Mouse (Mus musculus) myocyte (in vitro differentiated cells): ENCODE results near the gene Rpl15. TPM values are rescaled to one million over a fixed set of nuclear protein-coding genes. Genes with fewer than 3 reads are reported as not detected.

Experiments used
- H3K27me3 ChIP-seq: one replicate; pipeline ENCODE4 v1.6.1; 2011; ENCODE audit not compliant: control insufficient read depth, insufficient read depth, insufficient read length
- H3K36me3 ChIP-seq: one replicate; pipeline ENCODE4 v1.6.1; 2011; ENCODE audit not compliant: control insufficient read depth, insufficient read depth
- H3K4me2 ChIP-seq: one replicate; pipeline ENCODE4 v1.6.1; 2011; ENCODE audit warnings: low read depth, control low read depth
- H3K4me3 ChIP-seq: one replicate; pipeline ENCODE4 v1.5.1; 2011; ENCODE audit warnings: mild to moderate bottlenecking, control low read depth, moderate library complexity
- H3K79me2 ChIP-seq: one replicate; pipeline ENCODE4 v1.6.1; 2011; ENCODE audit not compliant: control insufficient read depth, insufficient read depth
- H3ac ChIP-seq: one replicate; pipeline ENCODE4 v1.6.1; 2011; ENCODE audit not compliant: control insufficient read depth, insufficient read length
- CEBPB ChIP-seq: IDR thresholded peaks from 2 replicates; pipeline ENCODE4 v1.6.1; 2011; ENCODE audit warnings: mild to moderate bottlenecking, moderate library complexity; ENCODE audit not compliant: poor library complexity, insufficient read depth, severe bottlenecking
- E2F4 ChIP-seq: IDR thresholded peaks from one replicate; pipeline ENCODE4 v1.6.1; 2011; ENCODE audit warnings: mild to moderate bottlenecking, control low read depth, moderate library complexity; ENCODE audit not compliant: insufficient read depth
- MAX ChIP-seq: IDR thresholded peaks from one replicate; pipeline ENCODE4 v1.6.1; 2011; ENCODE audit warnings: low read depth, mild to moderate bottlenecking, control low read depth
- MYOD1 ChIP-seq, 3 experiments: IDR thresholded peaks; one replicate each; pipeline ENCODE4 v1.6.1; 2011; ENCODE audit warnings: control low read depth in 2 of 3, low read depth in 2 of 3, mild to moderate bottlenecking in 2 of 3, moderate library complexity in 1 of 3; ENCODE audit not compliant: insufficient read length in 2 of 3, control insufficient read depth in 1 of 3
- MYOG ChIP-seq, 3 experiments: IDR thresholded peaks; one replicate each; pipeline ENCODE4 v1.6.1; 2011; ENCODE audit warnings: control low read depth in 2 of 3, low read depth in 2 of 3, mild to moderate bottlenecking in 2 of 3; ENCODE audit not compliant: insufficient read length in 2 of 3, control insufficient read depth in 1 of 3, insufficient read depth in 1 of 3
- POLR2A ChIP-seq: IDR thresholded peaks from one replicate; pipeline ENCODE4 v1.6.1; 2011; ENCODE audit warnings: low read depth, mild to moderate bottlenecking, control low read depth, moderate library complexity; ENCODE audit not compliant: insufficient read length
- POLR2AphosphoS2 ChIP-seq: IDR thresholded peaks from one replicate; pipeline ENCODE4 v1.6.1; 2011; ENCODE audit warnings: low read depth, control low read depth; ENCODE audit not compliant: insufficient read length
- REST ChIP-seq: IDR thresholded peaks from one replicate; pipeline ENCODE4 v1.6.1; 2011; ENCODE audit warnings: mild to moderate bottlenecking, control low read depth, moderate library complexity; ENCODE audit not compliant: insufficient read depth, insufficient read length
- SRF ChIP-seq: IDR thresholded peaks from one replicate; pipeline ENCODE4 v1.6.1; 2011; ENCODE audit warnings: low read depth; ENCODE audit not compliant: control insufficient read depth, insufficient read length
- TCF12 ChIP-seq: IDR thresholded peaks from one replicate; pipeline ENCODE4 v1.6.1; 2011; ENCODE audit warnings: mild to moderate bottlenecking, control low read depth; ENCODE audit not compliant: poor library complexity, insufficient read depth, severe bottlenecking
- TCF3 ChIP-seq: IDR thresholded peaks from one replicate; pipeline ENCODE4 v1.6.1; 2011; ENCODE audit warnings: low read depth, control low read depth; ENCODE audit not compliant: insufficient read length
- USF1 ChIP-seq: IDR thresholded peaks from one replicate; pipeline ENCODE4 v1.6.1; 2011; ENCODE audit warnings: low read depth, mild to moderate bottlenecking, control low read depth, moderate library complexity
- polyA plus RNA-seq: library from polyadenylated mRNA; unstranded; fragments of >200 nt; fragmentation: generic; extraction: Trizol; gene quantifications from one replicate; pipeline ENCODE4 v1.2.1, GENCODE M21; 2012; ENCODE audit warnings: missing spikeins

Rpl15 gene
- polyA plus RNA-seq, 1 experiment: 1,739 TPM

DNA sequence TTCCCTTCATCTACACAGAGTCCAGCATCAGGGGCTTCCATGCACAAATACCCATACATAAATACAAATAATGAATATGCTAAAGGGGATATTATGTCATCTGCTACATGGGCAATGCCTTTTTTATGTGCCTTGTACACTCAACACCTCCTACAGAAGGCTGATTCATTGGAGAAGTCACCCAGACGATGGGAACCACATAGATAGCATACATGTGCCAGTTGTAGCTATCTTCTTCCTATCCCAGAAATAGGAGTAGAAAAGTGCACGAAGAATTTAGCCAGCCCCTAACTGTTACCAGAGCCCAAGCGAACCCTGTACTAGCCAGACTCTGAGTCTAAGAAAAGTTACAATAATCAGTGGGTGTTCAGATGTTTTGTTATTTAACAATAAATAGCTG is 20.9 kb upstream of the Rpl15 start:
- no peaks in the 10 kb centered on the region for H3K36me3 ChIP-seq
- no peaks in the 10 kb centered on the region for H3K27me3 ChIP-seq
- TF ChIP-seq CEBPB (no peak), USF1 (no peak)
- no peak overlapping the region for H3ac ChIP-seq
- no peak overlapping the region for H3K4me3 ChIP-seq
- no peak overlapping the region for H3K4me2 ChIP-seq
- H3K79me2 ChIP-seq: peaks cover 4% of the 10 kb centered on the region

DNA sequence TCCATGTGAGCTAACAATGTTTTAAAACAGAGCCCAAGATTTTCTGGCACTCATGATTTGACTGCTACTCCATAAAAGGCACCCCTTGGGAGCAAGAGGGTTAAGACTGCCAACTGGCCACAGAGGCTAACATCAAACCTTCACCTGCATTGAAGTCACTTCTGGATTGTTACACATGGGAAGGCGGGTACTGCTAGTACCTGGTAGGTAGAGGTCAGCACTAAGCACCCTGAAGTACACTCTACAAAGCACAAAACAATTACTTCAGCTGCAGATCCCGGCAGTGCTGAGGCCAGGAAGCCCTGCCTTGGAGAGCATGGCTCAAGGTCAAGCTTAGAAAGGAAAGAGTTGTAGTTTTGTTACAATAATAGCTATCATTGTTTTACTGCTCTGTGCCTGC is 16.2 kb upstream of the Rpl15 start:
- H3K4me2 ChIP-seq: no peak overlapping the region
- no peak overlapping the region for H3ac ChIP-seq
- TF ChIP-seq MYOD1 (IDR thresholded peaks at IDR 0.05; ENCODE audit: control insufficient read depth in 1 of 3, insufficient read length in 2 of 3, low read depth in 2 of 3) (no peak), TCF3 (no peak), POLR2AphosphoS2 (no peak), POLR2A (no peak), USF1 (no peak), MAX (no peak), E2F4 (no peak), TCF12 (no peak), REST (no peak)
- no peaks in the 10 kb centered on the region for H3K27me3 ChIP-seq
- peaks cover 2% of the 10 kb centered on the region for H3K36me3 ChIP-seq
- no peak overlapping the region for H3K4me3 ChIP-seq
- H3K79me2 ChIP-seq: peaks cover 4% of the 10 kb centered on the region

DNA sequence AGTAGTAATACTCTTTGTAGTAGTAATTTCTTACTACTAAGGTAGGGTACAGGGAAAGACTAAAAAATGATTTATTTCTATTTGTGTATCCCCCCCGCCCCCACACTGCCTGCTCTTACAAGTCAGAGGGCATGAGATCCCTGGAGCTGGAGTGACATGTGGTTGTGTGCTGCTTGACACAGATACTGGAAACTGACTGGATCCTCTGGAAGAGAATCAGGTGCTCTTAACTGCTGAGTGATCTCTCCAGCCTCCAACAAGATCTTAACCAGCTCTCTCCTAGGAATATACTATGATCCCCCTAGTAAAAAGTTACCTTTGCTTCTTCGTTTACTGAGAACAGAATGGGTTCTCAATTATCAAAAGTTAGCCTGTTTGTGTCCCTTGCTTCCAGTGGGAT is 15.2 kb upstream of the Rpl15 start:
- TF ChIP-seq MYOD1 (IDR thresholded peaks at IDR 0.05; ENCODE audit: control insufficient read depth in 1 of 3, insufficient read length in 2 of 3, low read depth in 2 of 3) (no peak), USF1 (no peak)
- H3K4me3 ChIP-seq: no peak overlapping the region
- H3K4me2 ChIP-seq: no peak overlapping the region
- H3K36me3 ChIP-seq: peaks cover 5% of the 10 kb centered on the region
- no peak overlapping the region for H3ac ChIP-seq
- peaks cover 4% of the 10 kb centered on the region for H3K79me2 ChIP-seq
- H3K27me3 ChIP-seq: no peaks in the 10 kb centered on the region

DNA sequence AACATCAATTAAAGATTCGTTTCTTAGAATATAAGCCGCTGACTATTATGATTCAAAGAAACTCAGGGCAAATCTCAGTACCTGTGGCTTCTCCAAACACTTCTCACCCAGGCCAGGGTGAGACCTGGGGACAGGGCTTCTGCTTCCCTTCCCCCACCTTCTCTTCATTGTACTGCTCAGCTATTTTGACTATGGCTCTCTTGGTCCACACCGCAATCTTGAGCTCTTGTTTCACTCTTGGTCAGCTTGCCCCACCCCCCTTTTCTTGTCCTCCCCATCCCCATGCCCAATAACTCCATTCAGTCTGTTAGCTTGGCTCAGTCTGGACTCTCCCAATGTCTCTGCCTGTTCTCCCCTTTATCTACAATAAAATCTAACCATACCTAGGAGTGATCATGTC is 14.3 kb upstream of the Rpl15 start:
- Histone ChIP-seq H3K4me2 (no peak overlapping the region), H3K36me3 (peaks cover 5% of the 10 kb centered on the region), H3K4me3 (no peak overlapping the region), H3ac (no peak overlapping the region), H3K27me3 (no peaks in the 10 kb centered on the region), H3K79me2 (peaks cover 4% of the 10 kb centered on the region)
- TF ChIP-seq E2F4 (no peak), MYOG (IDR thresholded peaks at IDR 0.05; ENCODE audit: control insufficient read depth in 1 of 3, insufficient read depth in 1 of 3, insufficient read length in 2 of 3, low read depth in 2 of 3) (no peak), MAX (no peak), TCF3 (no peak)

DNA sequence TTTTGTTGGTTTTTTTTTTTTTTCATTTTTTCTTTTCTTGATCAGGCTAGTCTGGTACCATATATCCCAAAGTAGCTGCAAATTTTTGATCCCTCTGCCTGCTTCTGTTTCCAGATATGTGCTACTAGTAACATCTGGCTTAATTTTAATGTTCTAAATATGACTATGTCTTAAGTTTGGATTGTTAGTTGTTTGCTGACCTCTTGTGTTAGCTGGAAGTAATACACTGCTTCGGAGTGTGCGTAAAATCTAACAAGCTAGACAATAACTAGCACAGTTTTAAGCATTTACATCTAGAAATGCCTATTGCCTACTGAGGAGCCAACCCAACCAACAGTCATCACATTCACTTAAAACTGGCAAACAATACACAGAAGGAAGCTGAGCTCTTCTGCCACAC is 13.4 kb upstream of the Rpl15 start:
- TF ChIP-seq MYOD1 (IDR thresholded peaks at IDR 0.05; ENCODE audit: control insufficient read depth in 1 of 3, insufficient read length in 2 of 3, low read depth in 2 of 3): no peak
- TF ChIP-seq POLR2AphosphoS2: no peak
- TF ChIP-seq MYOG (IDR thresholded peaks at IDR 0.05; ENCODE audit: control insufficient read depth in 1 of 3, insufficient read depth in 1 of 3, insufficient read length in 2 of 3, low read depth in 2 of 3): no peak
- no peak for TF ChIP-seq SRF
- no peak for TF ChIP-seq TCF12
- TF ChIP-seq E2F4: no peak
- no peak for TF ChIP-seq MAX
- no peak for TF ChIP-seq CEBPB
- no peak for TF ChIP-seq POLR2A
- TF ChIP-seq USF1: no peak
- no peak for TF ChIP-seq REST
- TF ChIP-seq TCF3: no peak
- H3K4me3 ChIP-seq: no peak overlapping the region
- peaks cover 5% of the 10 kb centered on the region for H3K36me3 ChIP-seq
- H3K79me2 ChIP-seq: peaks cover 4% of the 10 kb centered on the region
- H3K4me2 ChIP-seq: no peak overlapping the region
- H3K27me3 ChIP-seq: no peaks in the 10 kb centered on the region
- no peak overlapping the region for H3ac ChIP-seq

DNA sequence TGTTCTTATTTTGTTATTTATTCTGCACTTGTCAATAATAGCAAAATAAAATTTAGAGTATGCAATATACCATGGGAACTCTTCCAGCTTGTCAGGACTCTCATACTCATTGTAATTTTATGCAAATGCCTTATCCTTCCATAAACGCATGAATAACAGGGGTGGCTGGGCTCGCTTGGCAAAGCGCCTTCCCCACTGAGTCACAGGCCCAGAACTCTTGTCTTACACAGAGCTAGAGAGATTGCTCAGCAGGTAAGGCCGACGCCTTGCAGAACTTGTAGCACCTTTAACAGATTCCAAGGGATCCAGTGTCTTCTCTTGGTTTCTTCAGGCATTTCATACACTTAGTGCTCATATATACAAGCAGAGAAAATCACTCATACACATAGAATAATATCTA is 9.2 kb upstream of the Rpl15 start:
- Histone ChIP-seq H3K27me3 (no peaks in the 10 kb centered on the region), H3ac (no peak overlapping the region), H3K79me2 (no peaks in the 10 kb centered on the region), H3K4me3 (no peak overlapping the region), H3K36me3 (peaks cover 26% of the 10 kb centered on the region), H3K4me2 (no peak overlapping the region)
- no peak for TF ChIP-seq POLR2AphosphoS2
- no peak for TF ChIP-seq SRF
- no peak for TF ChIP-seq TCF12
- no peak for TF ChIP-seq MYOD1 (IDR thresholded peaks at IDR 0.05; ENCODE audit: control insufficient read depth in 1 of 3, insufficient read length in 2 of 3, low read depth in 2 of 3)
- no peak for TF ChIP-seq REST
